Mouse (Mus musculus): Measurements from ENCODE around the gene AU015836. TPM values are rescaled to one million over a fixed set of nuclear protein-coding genes. Genes with fewer than 3 reads are reported as not detected.
"Not testable (repeated sequence)": the region's sequence is repeated elsewhere in the genome, so short reads cannot be mapped to it uniquely, and the experiment has no call there.

AU015836 gene
- polyA plus RNA-seq (2015; fragmentation: Nextera tagmentation; extraction: Ambion mirVana): not detected in 2 replicates

DNA sequence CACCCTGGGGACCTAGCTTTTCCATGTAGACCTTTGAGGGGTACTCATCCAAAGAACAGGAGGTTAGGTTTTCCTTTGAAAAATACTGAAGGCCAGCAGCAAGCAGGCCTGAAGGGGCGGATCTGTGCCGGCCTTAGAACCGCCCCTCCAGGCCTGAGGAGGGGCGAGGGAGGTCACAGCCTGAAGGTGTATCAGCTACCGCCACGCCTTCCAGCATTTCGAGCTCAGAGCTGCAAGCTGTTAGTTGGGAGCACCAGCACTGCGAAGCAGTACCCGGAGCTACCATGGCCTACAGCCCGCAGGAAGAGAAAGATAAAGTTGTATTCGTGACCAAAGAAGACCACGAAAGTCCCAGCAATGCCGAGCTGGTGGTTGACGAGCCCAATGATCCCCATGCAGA is at the start of gene AU015836:
AU015836 (plus strand) TSS at position 216 of the 400 bp plus-strand sequence.
- H3K36me3 ChIP-seq (ENCODE audit: control insufficient read depth, insufficient read depth): no peaks in the 10 kb centered on the region

DNA sequence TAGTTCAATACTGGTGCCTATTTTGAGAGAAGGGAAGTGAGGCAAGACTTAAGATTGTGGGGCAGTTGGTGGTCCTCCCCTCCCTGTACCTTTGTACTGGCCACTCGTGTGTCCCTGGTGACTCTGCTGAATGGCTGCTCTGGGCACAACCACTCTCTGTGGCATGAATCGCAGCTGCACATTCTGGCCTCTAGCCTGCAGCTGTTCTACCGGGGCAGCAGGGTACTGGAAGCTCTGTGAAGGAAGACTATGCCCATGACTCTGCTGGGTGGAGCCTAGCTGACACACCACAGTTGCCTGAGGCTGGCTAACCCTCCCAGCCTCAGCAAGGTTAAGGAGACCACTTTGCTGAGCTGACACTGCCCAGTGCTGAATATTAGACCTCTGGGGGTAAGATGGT is 49.4 kb upstream of the AU015836 start:
- Histone ChIP-seq H3K4me3 (replicated peaks; ENCODE audit: low read length) (no peak overlapping the region), H3K4me2 (ENCODE audit: low read length) (no peak overlapping the region), H3K36me3 (ENCODE audit: control insufficient read depth, insufficient read depth) (no peaks in the 10 kb centered on the region), H3K9me3 (ENCODE audit: control insufficient read depth, low read length) (peaks cover 4% of the 10 kb centered on the region; the same call in 1 of the 2 replicates), H3K27me3 (replicated peaks; ENCODE audit: control insufficient read depth, insufficient read depth, low read length) (no peaks in the 10 kb centered on the region), H3K9ac (replicated peaks; ENCODE audit: low read depth, low read length) (no peak overlapping the region), H3K27ac (ENCODE audit: low read length) (no peak overlapping the region), H3K4me1 (replicated peaks; ENCODE audit: control insufficient read depth, insufficient read depth, low read length) (no peaks in the 10 kb centered on the region)
- no peak for ATAC-seq
- WGBS: 58% methylated on average over 3 of the region's 3 CpGs

More for the DNA sequence above, at the start of gene AU015836:
- WGBS: 57% methylated on average over 14 of the region's 14 CpGs
- no peak within 1 kb of the TSS for H3K27ac ChIP-seq (ENCODE audit: low read length)
- H3K4me3 ChIP-seq (replicated peaks; ENCODE audit: low read length): no peak within 1 kb of the TSS
- no peak within 1 kb of the TSS for H3K4me2 ChIP-seq (ENCODE audit: low read length)
- no peak for ATAC-seq
- no peaks in the 10 kb centered on the region for H3K9me3 ChIP-seq (ENCODE audit: control insufficient read depth, low read length)
- H3K4me1 ChIP-seq (replicated peaks; ENCODE audit: control insufficient read depth, insufficient read depth, low read length): no peaks in the 10 kb centered on the region
- H3K27me3 ChIP-seq (replicated peaks; ENCODE audit: control insufficient read depth, insufficient read depth, low read length): no peaks in the 10 kb centered on the region; the same call in 1 of the 2 replicates
- H3K9ac ChIP-seq (replicated peaks; ENCODE audit: low read depth, low read length): no peak within 1 kb of the TSS

DNA sequence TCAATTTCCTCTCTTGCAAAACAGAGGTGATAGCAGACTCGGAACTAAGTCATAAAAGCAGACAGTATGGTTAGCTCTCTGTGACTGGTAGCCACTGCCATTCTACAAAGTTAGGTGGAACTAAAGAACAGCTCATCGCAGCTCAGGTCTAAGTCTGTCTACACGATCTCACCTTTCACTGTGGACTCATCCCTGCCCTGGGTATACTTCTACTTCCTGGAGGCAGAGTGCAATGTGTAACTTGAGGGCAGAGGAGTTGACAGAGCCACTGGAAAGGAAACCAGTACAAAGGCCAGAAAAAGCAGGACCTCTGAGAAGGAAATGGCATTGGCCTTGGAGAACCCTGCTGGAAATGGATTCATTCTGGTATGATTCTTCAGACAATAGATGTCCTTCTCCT is 40.1 kb upstream of the AU015836 start:
- Histone ChIP-seq H3K36me3 (ENCODE audit: control insufficient read depth, insufficient read depth) (no peaks in the 10 kb centered on the region), H3K27me3 (replicated peaks; ENCODE audit: control insufficient read depth, insufficient read depth, low read length) (no peaks in the 10 kb centered on the region), H3K4me3 (replicated peaks; ENCODE audit: low read length) (no peak overlapping the region), H3K4me2 (ENCODE audit: low read length) (no peak overlapping the region), H3K4me1 (replicated peaks; ENCODE audit: control insufficient read depth, insufficient read depth, low read length) (no peaks in the 10 kb centered on the region), H3K9me3 (ENCODE audit: control insufficient read depth, low read length) (no peaks in the 10 kb centered on the region), H3K9ac (replicated peaks; ENCODE audit: low read depth, low read length) (no peak overlapping the region), H3K27ac (ENCODE audit: low read length) (no peak overlapping the region)
- 90% methylated on average over 3 of the region's 3 CpGs for WGBS
- no peak for ATAC-seq

DNA sequence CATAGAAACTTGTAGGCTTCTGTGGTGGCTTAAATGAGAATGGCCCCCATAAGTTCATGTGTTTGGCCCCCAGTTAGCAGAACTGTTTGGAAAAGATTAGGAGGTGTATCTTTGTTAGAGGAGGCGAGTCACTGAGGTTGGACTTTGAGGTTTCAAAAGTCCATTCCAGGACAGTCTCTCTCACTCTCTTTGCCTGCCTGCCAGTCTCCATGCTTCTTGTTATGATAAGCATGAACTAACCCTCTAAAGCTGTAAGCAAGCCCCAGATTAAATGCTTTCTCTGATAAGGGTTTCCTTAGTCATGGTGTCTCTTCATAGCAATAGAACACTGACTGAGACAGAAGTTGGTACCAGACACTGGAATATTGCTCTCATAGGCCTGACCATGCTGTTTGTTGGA is 39.7 kb upstream of the AU015836 start:
- H3K4me2 ChIP-seq (ENCODE audit: low read length): no peak overlapping the region
- no peaks in the 10 kb centered on the region for H3K27me3 ChIP-seq (replicated peaks; ENCODE audit: control insufficient read depth, insufficient read depth, low read length)
- no peak overlapping the region for H3K4me3 ChIP-seq (replicated peaks; ENCODE audit: low read length)
- no peak overlapping the region for H3K9ac ChIP-seq (replicated peaks; ENCODE audit: low read depth, low read length)
- H3K4me1 ChIP-seq (replicated peaks; ENCODE audit: control insufficient read depth, insufficient read depth, low read length): no peaks in the 10 kb centered on the region
- H3K27ac ChIP-seq (ENCODE audit: low read length): no peak overlapping the region
- ATAC-seq: no peak
- 91% methylated on average over 1 of the region's 1 CpGs for WGBS
- no peaks in the 10 kb centered on the region for H3K9me3 ChIP-seq (ENCODE audit: control insufficient read depth, low read length)
- no peaks in the 10 kb centered on the region for H3K36me3 ChIP-seq (ENCODE audit: control insufficient read depth, insufficient read depth)

DNA sequence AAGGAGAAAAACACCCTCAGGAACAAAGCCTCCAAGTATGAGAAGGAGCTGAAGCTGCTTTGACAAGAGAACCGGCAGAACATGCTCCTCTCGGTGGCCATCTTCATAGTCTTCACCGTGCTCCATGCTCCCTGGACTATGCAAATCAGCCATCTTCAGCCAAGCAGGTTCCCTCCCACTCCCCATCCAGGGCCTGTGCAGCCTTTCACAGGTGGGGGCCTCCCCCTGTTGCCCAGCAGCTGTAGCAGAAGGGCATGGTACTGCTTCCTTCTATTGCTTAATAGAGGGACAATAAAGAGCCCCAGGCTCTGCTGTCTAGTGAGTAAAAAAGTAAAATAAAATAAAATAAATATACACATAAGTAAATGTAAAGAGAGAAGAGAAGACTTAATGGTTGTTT is 36.8 kb upstream of the AU015836 start:
- Histone ChIP-seq H3K4me1 (replicated peaks; ENCODE audit: control insufficient read depth, insufficient read depth, low read length) (no peaks in the 10 kb centered on the region), H3K4me3 (replicated peaks; ENCODE audit: low read length) (no peak overlapping the region), H3K27me3 (replicated peaks; ENCODE audit: control insufficient read depth, insufficient read depth, low read length) (no peaks in the 10 kb centered on the region), H3K36me3 (ENCODE audit: control insufficient read depth, insufficient read depth) (no peaks in the 10 kb centered on the region), H3K9ac (replicated peaks; ENCODE audit: low read depth, low read length) (no peak overlapping the region), H3K9me3 (ENCODE audit: control insufficient read depth, low read length) (no peaks in the 10 kb centered on the region), H3K27ac (ENCODE audit: low read length) (no peak overlapping the region), H3K4me2 (ENCODE audit: low read length) (no peak overlapping the region)
- no peak for ATAC-seq
- WGBS: 91% methylated on average over 3 of the region's 3 CpGs

DNA sequence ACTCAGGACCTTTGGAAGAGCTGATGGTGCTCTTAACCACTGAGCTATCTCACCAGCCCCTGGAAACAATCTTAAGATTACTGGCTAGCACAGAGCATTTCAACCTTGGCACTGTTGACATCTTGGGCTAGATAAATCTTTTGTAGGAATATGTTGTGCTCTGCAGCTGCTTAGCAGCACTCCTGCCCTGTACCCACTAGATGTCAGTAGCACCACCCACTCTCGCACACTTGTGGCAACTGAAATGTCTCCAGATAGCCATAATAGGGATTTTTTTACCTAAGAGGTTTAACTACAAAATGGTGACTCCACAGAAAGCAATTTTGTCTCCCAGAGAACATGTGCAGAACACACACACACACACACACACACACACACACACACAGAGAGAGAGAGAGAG is 11.7 kb upstream of the AU015836 start:
- no peak overlapping the region for H3K27ac ChIP-seq (ENCODE audit: low read length)
- no peaks in the 10 kb centered on the region for H3K36me3 ChIP-seq (ENCODE audit: control insufficient read depth, insufficient read depth)
- no peak for ATAC-seq
- no peaks in the 10 kb centered on the region; the same call in 1 of the 2 replicates for H3K27me3 ChIP-seq (replicated peaks; ENCODE audit: control insufficient read depth, insufficient read depth, low read length)
- H3K4me1 ChIP-seq (replicated peaks; ENCODE audit: control insufficient read depth, insufficient read depth, low read length): no peaks in the 10 kb centered on the region
- H3K9ac ChIP-seq (replicated peaks; ENCODE audit: low read depth, low read length): no peak overlapping the region
- H3K4me2 ChIP-seq (ENCODE audit: low read length): no peak overlapping the region
- H3K4me3 ChIP-seq (replicated peaks; ENCODE audit: low read length): no peak overlapping the region
- H3K9me3 ChIP-seq (ENCODE audit: control insufficient read depth, low read length): no peaks in the 10 kb centered on the region
- WGBS: 27% methylated on average over 1 of the region's 1 CpGs

DNA sequence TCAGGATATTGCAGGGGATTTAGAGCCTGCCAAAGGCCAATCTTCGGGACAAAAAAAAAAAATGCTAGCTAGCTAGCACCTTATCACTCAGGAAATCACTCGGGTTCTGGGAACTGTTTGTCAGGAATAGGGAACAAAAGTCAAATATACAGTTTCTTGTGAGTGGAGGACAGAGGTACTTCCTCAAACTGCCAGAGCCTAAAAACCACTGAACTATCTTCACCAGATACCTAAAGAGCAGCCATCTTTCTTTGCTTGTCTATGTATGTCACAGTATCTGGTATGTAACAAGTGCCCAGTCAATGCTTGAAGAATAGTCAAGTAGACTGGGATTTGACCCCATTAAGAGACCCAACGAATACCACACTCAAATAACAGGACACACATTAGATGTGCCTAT is 10.0 kb upstream of the AU015836 start:
- ATAC-seq: no peak
- Histone ChIP-seq H3K9me3 (ENCODE audit: control insufficient read depth, low read length) (no peaks in the 10 kb centered on the region), H3K4me3 (replicated peaks; ENCODE audit: low read length) (no peak overlapping the region), H3K4me2 (ENCODE audit: low read length) (no peak overlapping the region), H3K9ac (replicated peaks; ENCODE audit: low read depth, low read length) (no peak overlapping the region), H3K4me1 (replicated peaks; ENCODE audit: control insufficient read depth, insufficient read depth, low read length) (no peaks in the 10 kb centered on the region), H3K27me3 (replicated peaks; ENCODE audit: control insufficient read depth, insufficient read depth, low read length) (no peaks in the 10 kb centered on the region; the same call in 1 of the 2 replicates), H3K27ac (ENCODE audit: low read length) (no peak overlapping the region), H3K36me3 (ENCODE audit: control insufficient read depth, insufficient read depth) (no peaks in the 10 kb centered on the region)
- WGBS: 87% methylated on average over 3 of the region's 3 CpGs

DNA sequence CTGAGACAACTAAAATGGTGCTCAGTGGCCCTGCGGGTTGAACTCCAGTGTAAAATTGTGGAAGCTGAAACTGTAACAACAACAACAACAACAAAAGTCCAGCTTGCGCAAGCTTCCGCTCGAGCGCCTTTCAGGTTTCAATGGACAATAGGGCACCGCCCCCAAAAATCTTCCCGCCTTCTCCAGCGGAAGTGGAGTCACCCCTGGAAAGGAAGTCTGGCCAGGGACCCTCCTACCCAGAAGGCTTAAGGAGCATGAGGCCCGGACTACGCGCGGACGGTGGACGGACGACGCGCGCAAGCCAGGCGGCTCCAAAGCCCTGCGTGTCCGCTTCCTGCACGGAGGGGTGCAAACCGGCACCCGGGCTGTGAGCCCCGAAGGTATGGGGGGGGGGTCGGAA is 11.9 kb downstream of the AU015836 start:
- WGBS: 92% methylated on average over 26 of the region's 26 CpGs
- ATAC-seq: no peak
- H3K9ac ChIP-seq (replicated peaks; ENCODE audit: low read depth, low read length): no peak overlapping the region
- H3K4me2 ChIP-seq (ENCODE audit: low read length): no peak overlapping the region
- no peaks in the 10 kb centered on the region for H3K4me1 ChIP-seq (replicated peaks; ENCODE audit: control insufficient read depth, insufficient read depth, low read length)
- H3K27ac ChIP-seq (ENCODE audit: low read length): no peak overlapping the region
- H3K27me3 ChIP-seq (replicated peaks; ENCODE audit: control insufficient read depth, insufficient read depth, low read length): no peaks in the 10 kb centered on the region; the same call in 1 of the 2 replicates
- no peaks in the 10 kb centered on the region for H3K9me3 ChIP-seq (ENCODE audit: control insufficient read depth, low read length)
- no peaks in the 10 kb centered on the region for H3K36me3 ChIP-seq (ENCODE audit: control insufficient read depth, insufficient read depth)
- H3K4me3 ChIP-seq (replicated peaks; ENCODE audit: low read length): no peak overlapping the region

DNA sequence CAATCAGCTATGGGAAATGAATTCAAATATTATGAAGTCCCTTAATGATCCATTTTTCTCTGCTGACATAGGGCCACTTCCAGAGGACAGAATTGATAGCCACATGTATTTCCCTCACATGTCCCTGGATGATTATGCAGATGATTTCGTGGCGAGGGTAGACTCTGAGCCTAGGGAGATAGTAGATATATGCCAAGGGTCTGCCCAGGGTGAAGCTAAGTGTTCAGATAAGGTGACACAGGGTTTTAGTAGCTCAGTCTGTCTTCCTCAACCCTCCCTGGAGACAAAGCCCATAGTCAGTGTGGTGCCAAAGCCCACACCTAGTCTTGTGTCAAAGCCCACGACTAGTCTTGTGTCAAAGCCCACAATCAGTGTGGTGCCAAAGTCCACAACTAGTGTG is 13.7 kb downstream of the AU015836 start:
- Histone ChIP-seq H3K9me3 (ENCODE audit: control insufficient read depth, low read length) (no peaks in the 10 kb centered on the region), H3K27ac (ENCODE audit: low read length) (no peak overlapping the region), H3K36me3 (ENCODE audit: control insufficient read depth, insufficient read depth) (no peaks in the 10 kb centered on the region), H3K4me3 (replicated peaks; ENCODE audit: low read length) (no peak overlapping the region), H3K27me3 (replicated peaks; ENCODE audit: control insufficient read depth, insufficient read depth, low read length) (no peaks in the 10 kb centered on the region), H3K4me2 (ENCODE audit: low read length) (no peak overlapping the region), H3K9ac (replicated peaks; ENCODE audit: low read depth, low read length) (no peak overlapping the region), H3K4me1 (replicated peaks; ENCODE audit: control insufficient read depth, insufficient read depth, low read length) (no peaks in the 10 kb centered on the region)
- no peak for ATAC-seq
- 86% methylated on average over 3 of the region's 3 CpGs for WGBS

DNA sequence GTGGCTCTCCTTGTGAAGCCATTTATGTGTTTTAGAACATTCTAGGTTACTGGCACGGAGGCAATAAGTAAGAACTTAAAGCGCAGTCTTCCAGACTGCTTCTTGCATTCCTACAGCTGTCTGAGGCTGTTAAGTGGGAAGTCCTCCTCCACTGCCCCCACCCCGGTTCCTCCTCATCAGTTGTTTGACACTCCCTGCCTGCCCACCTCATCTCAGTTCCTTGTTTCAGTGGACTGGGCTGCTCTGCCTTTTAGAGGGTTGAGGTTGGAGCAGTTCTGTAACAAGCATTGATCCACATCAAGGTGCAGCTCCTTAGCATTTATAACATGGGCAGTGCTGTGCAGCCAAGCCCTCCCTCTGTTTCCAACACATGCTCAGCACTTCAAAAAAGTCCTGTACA is 16.6 kb downstream of the AU015836 start:
- H3K9me3 ChIP-seq (ENCODE audit: control insufficient read depth, low read length); H3K9ac ChIP-seq (replicated peaks; ENCODE audit: low read depth, low read length); H3K4me3 ChIP-seq (replicated peaks; ENCODE audit: low read length); H3K27ac ChIP-seq (ENCODE audit: low read length); H3K27me3 ChIP-seq (replicated peaks; ENCODE audit: control insufficient read depth, insufficient read depth, low read length); H3K4me2 ChIP-seq (ENCODE audit: low read length); H3K36me3 ChIP-seq (ENCODE audit: control insufficient read depth, insufficient read depth); ATAC-seq; H3K4me1 ChIP-seq (replicated peaks; ENCODE audit: control insufficient read depth, insufficient read depth, low read length): not testable (repeated sequence)
- 89% methylated on average over 2 of the region's 3 CpGs for whole genome bisulfite sequencing

Data from forebrain, embryonic 16.5 days (tissue).